17 mouse cellular contexts compared by ENCODE assay signal in genomic region chr4:154089205-154089604, GRCm38 (mm10). TPM values are rescaled to one million over a fixed set of nuclear protein-coding genes. Genes with fewer than 3 reads are reported as not detected.
A peak's percentile ranks its signal among the peaks of the same experiment; 100 is the strongest.
DNase-seq lines count a peak whose midpoint lies in the region; ATAC-seq and TF ChIP-seq lines count a peak whose summit lies in the region.
"Had no signal": no experiment of that assay in that cellular context is flagged by ENCODE, and none has a peak within 500 bp of the region (broad histone marks: within the 10 kb centered on the region; RNA-seq: fewer than 3 reads in every experiment).

No protein-coding gene starts in this region.

- peak; percentile 34 for TF ChIP-seq CTCF in lung, postnatal 0 days (IDR thresholded peaks at IDR 0.05)
- peak; percentile 37; the same call in 1 of the 2 replicates for TF ChIP-seq CTCF in bone marrow, adult 2 months (IDR thresholded peaks at IDR 0.05; ENCODE audit: control insufficient read depth, insufficient read depth, low read length)
- TF ChIP-seq CTCF in small intestine, adult 2 months (IDR thresholded peaks at IDR 0.05; ENCODE audit: extremely low read depth, insufficient read length, insufficient replicate concordance, low read depth, low read length): peak; percentile 32; the same call in 1 of the 2 replicates

- 44% methylated on average over 5 of the region's 5 CpGs for WGBS in lung, postnatal 0 days
- 54% methylated on average over 5 of the region's 5 CpGs for WGBS in bone marrow, adult 2 months
- 51% methylated on average over 5 of the region's 5 CpGs for WGBS in small intestine, adult 2 months

- H3K27ac ChIP-seq in lung, postnatal 0 days (ENCODE audit: low read length): no peak overlapping the region
- no peak overlapping the region for H3K27ac ChIP-seq in bone marrow, adult 2 months (ENCODE audit: control insufficient read depth, insufficient read depth, low read depth, low read length, poor library complexity)
- H3K27ac ChIP-seq in small intestine, adult 2 months (ENCODE audit: insufficient read depth, low read depth, low read length): no peak overlapping the region
- H3K27ac ChIP-seq: forebrain, embryonic 15.5 days; kidney, postnatal 0 days had no signal

- peak; percentile 38 for DNase-seq in CD4-positive, CD25-positive, alpha-beta regulatory T cell, adult 2 months (ENCODE audit: low read depth, low spot score)
- DNase-seq in lung, postnatal 0 days (ENCODE audit: low spot score): no peak
- no peak for DNase-seq in lung, adult 18-20 months
- no peak for DNase-seq in heart, adult 11 months
- DNase-seq in cerebellum, adult 11 months: no peak
- DNase-seq: adrenal gland, postnatal 14 days; right cerebral cortex, adult 18-20 months had no signal

- no peak overlapping the region for H3K4me3 ChIP-seq in lung, postnatal 0 days (ENCODE audit: low read depth, low read length)
- H3K4me3 ChIP-seq in bone marrow, adult 2 months (replicated peaks; ENCODE audit: control insufficient read depth, low read depth, low read length): no peak overlapping the region
- H3K4me3 ChIP-seq in small intestine, adult 2 months (ENCODE audit: low read depth, low read length): no peak overlapping the region
- H3K4me3 ChIP-seq: forebrain, embryonic 15.5 days had no signal

- TF ChIP-seq EP300 in lung, postnatal 0 days (IDR thresholded peaks at IDR 0.05): no peak

- no peak overlapping the region for H3K4me2 ChIP-seq in lung, postnatal 0 days (replicated peaks; ENCODE audit: low read depth, low read length)
- H3K4me2 ChIP-seq: forebrain, embryonic 15.5 days had no signal

- no peak overlapping the region for H3K9ac ChIP-seq in lung, postnatal 0 days (replicated peaks; ENCODE audit: low read depth)
- H3K9ac ChIP-seq: forebrain, embryonic 15.5 days had no signal

- ATAC-seq in CD4-positive, CD25-positive, alpha-beta regulatory T cell, adult 4 months: no peak
- ATAC-seq in lung, postnatal 0 days: no peak
- ATAC-seq: forebrain, embryonic 15.5 days; hindbrain, embryonic 16.5 days; Patski had no signal

- H3K4me1 ChIP-seq in lung, postnatal 0 days (ENCODE audit: insufficient read depth, low read depth, low read length): no peaks in the 10 kb centered on the region
- no peaks in the 10 kb centered on the region for H3K4me1 ChIP-seq in bone marrow, adult 2 months (ENCODE audit: control insufficient read depth, insufficient read depth, low read length)
- no peaks in the 10 kb centered on the region for H3K4me1 ChIP-seq in small intestine, adult 2 months (ENCODE audit: control insufficient read depth, insufficient read depth, insufficient read length, low read length)
- H3K4me1 ChIP-seq: forebrain, embryonic 15.5 days had no signal

- H3K27me3 ChIP-seq in lung, postnatal 0 days (replicated peaks; ENCODE audit: insufficient read depth, low read length): no peaks in the 10 kb centered on the region
- no peaks in the 10 kb centered on the region for H3K27me3 ChIP-seq in small intestine, adult 2 months (ENCODE audit: control insufficient read depth, insufficient read depth, low read length)

- H3K36me3 ChIP-seq in lung, postnatal 0 days (ENCODE audit: insufficient read depth, low read length): no peaks in the 10 kb centered on the region
- no peaks in the 10 kb centered on the region for H3K36me3 ChIP-seq in small intestine, adult 2 months (ENCODE audit: control insufficient read depth, insufficient read depth, low read length)
- H3K36me3 ChIP-seq: forebrain, embryonic 15.5 days had no signal

- no peak for TF ChIP-seq POLR2A in bone marrow, adult 2 months (IDR thresholded peaks at IDR 0.05; ENCODE audit: borderline replicate concordance, control insufficient read depth, low read depth, low read length)
- TF ChIP-seq POLR2A in small intestine, adult 2 months (IDR thresholded peaks at IDR 0.05; ENCODE audit: low read depth, low read length): no peak

- H3K9me3 ChIP-seq in lung, postnatal 0 days (ENCODE audit: low read length): no peaks in the 10 kb centered on the region
- H3K9me3 ChIP-seq: forebrain, embryonic 15.5 days had no signal

RNA-seq across cellular contexts. Expression of gene Ccdc27, which starts 46.7 kb away (rescaled TPM):
- polyA plus RNA-seq in CD4-positive, CD25-positive, alpha-beta regulatory T cell, adult 4 months (2017; shearing (Covaris generic)): not detected
- polyA plus RNA-seq in lung, postnatal 0 days (2015; fragmentation: Nextera tagmentation; extraction: Ambion mirVana): not detected in 2 replicates
- not detected in 2 replicates for polyA plus RNA-seq in bone marrow, adult 2 months (2011; ENCODE audit: insufficient read depth, insufficient read length, low replicate concordance, missing spikeins)
- not detected in 2 replicates for polyA plus RNA-seq in small intestine, adult 2 months (2012; rRNA removed)
- polyA plus RNA-seq: embryonic facial prominence, embryonic 14.5 days; forebrain, embryonic 15.5 days; heart, postnatal 0 days; hindbrain, embryonic 16.5 days; limb, embryonic 11.5 days had no signal

RNA-seq across cellular contexts. Expression of gene Trp73, which starts 50.8 kb away (rescaled TPM):
- not detected for polyA plus RNA-seq in CD4-positive, CD25-positive, alpha-beta regulatory T cell, adult 4 months (2017; shearing (Covaris generic))
- 1.8 and 2.6 TPM in 2 replicates for polyA plus RNA-seq in lung, postnatal 0 days (2015; fragmentation: Nextera tagmentation; extraction: Ambion mirVana)
- not detected in 2 replicates for polyA plus RNA-seq in bone marrow, adult 2 months (2011; ENCODE audit: insufficient read depth, insufficient read length, low replicate concordance, missing spikeins)
- 0.14 and 0.58 TPM in 2 replicates for polyA plus RNA-seq in small intestine, adult 2 months (2012; rRNA removed)
- polyA plus RNA-seq: heart, postnatal 0 days had no signal

RNA-seq across cellular contexts. Expression of gene Wrap73, which starts 53.0 kb away (rescaled TPM):
- 10 to 100 TPM; 27.0 to 28.9 TPM for polyA plus RNA-seq in CD4-positive, CD25-positive, alpha-beta regulatory T cell, adult 4 months (2017; shearing (Covaris generic))
- polyA plus RNA-seq in lung, postnatal 0 days (2015; fragmentation: Nextera tagmentation; extraction: Ambion mirVana): 19.8 and 21.6 TPM in 2 replicates
- polyA plus RNA-seq in bone marrow, adult 2 months (2011; ENCODE audit: insufficient read depth, insufficient read length, low replicate concordance, missing spikeins): 7.4 and 9.0 TPM in 2 replicates
- polyA plus RNA-seq in small intestine, adult 2 months (2012; rRNA removed): 10.9 and 16.9 TPM in 2 replicates
